Mouse (Mus musculus): ENCODE measurements around the gene Engase. TPM values are rescaled to one million over a fixed set of nuclear protein-coding genes. Genes with fewer than 3 reads are reported as not detected.

Engase gene
- polyA plus RNA-seq, 1 experiment from 2014 or later: 11.3 TPM

DNA sequence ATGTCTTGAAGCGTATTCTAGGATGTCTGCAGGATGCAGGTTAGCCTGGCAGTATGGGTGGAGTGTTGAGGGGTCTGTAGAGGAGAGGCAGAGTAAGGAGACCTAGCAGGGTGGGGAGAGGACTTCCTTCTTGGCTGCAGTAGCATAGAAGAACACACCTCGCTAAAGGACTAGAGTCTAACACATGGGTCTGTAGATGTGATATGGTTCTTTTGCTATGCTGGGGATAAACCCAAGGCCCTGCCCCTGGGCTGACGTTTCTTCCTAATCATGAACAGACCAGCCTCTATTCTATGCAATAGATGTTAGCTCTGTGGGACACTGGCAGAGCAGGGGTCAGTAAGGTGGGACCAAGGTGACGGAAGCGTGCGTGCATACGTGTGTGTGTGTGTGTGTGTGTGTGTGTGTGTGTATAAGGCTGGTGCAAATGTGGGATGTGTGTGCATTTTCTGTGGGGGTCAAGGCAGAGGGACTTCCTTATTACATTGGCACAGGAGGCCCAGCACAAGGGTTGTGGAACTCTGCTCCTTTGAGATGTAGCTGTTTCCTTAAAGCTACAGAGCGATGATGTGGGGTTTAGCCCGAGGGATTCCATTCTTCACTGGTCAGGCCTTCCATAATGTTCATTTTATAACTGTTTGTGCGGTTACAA lies 7.0 kb upstream of the Engase start:
- Histone ChIP-seq H3K4me3 (replicated peaks; ENCODE audit: low read length) (no peak overlapping the region), H3K9ac (ENCODE audit: low read length) (peak overlapping the region; percentile 36; the same call in 1 of the 2 replicates), H3K4me1 (ENCODE audit: control insufficient read depth, insufficient read depth, low read length) (peaks cover 12% of the 10 kb centered on the region), H3K4me2 (ENCODE audit: low read depth, low read length) (peak overlapping the region; percentile 5; the same call in 1 of the 2 replicates), H3K9me3 (replicated peaks; ENCODE audit: control insufficient read depth, low read length) (no peaks in the 10 kb centered on the region), H3K27ac (ENCODE audit: low read length) (peak overlapping the region; percentile 90), H3K36me3 (ENCODE audit: control insufficient read depth, insufficient read depth, low read length) (no peaks in the 10 kb centered on the region), H3K27me3 (ENCODE audit: control insufficient read depth, insufficient read depth, low read length) (no peaks in the 10 kb centered on the region)
- 65% methylated on average over 10 of the region's 10 CpGs for WGBS
- ATAC-seq (ENCODE audit: insufficient read depth, low FRiP score): peak; percentile 15; the same call in 1 of the 2 replicates

DNA sequence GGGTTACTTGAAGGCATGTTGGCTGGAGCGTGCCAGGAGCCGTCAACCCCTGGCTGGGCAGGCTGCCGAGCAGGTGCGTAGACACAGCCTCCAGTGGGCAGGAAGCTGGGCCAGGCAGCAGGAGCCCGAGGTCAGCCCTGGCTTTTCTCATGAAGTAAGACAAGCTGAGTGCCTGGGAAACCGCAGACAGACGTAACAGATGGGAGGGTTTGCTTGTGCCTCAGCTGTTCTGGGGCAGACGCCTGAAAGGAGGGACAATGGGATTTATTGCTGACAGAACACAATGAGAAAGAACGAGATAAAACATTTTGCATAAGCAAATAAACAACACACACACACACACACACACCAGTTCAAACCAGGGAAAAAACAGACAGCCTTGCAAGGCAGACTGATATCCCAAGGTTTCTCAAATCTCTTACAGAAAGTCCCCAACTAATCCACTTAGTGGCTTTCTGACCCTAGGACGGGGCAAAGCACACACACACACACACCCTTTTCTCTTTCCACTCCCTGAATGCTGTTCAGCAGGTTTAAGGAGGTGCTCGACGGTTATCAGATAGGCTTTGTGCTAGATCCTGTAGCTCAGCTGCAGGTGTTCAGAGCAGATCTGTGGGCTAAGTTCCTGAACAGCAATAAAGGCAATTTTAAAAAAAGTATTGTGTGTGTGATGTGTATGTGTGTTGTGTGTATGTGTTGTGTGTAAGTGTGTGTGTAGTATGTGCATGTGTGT lies 6.2 kb upstream of the Engase start:
- 0 out of 2 replicates have a peak overlapping the region, but pooled peaks have one; percentile 36 for H3K9ac ChIP-seq (ENCODE audit: low read length)

DNA sequence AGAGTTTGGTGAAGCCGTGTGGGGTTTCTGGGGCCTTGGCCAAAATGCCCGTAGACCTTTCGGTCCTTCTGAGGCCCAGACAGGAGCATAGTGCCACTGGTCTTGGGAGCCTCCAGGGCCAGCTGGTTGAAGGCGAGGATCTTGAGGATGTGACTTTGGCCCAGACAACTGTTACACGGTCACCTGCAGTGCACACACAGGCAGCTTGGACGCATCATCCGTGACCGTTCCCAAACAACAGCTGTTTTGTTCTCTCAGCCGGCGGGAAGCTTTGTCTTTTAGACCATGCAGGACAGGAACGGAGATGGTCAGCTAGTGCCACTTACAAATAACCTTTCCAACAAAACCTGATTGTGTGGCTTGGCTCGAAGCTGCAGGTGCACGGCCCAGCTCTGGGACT lies 5.0 kb upstream of the Engase start:
- Histone ChIP-seq H3K36me3 (ENCODE audit: control insufficient read depth, insufficient read depth, low read length) (no peaks in the 10 kb centered on the region), H3K27ac (ENCODE audit: low read length) (peak overlapping the region; percentile 31; the same call in 1 of the 2 replicates), H3K9me3 (replicated peaks; ENCODE audit: control insufficient read depth, low read length) (no peaks in the 10 kb centered on the region), H3K9ac (ENCODE audit: low read length) (no peak overlapping the region), H3K4me2 (ENCODE audit: low read depth, low read length) (no peak overlapping the region), H3K4me1 (ENCODE audit: control insufficient read depth, insufficient read depth, low read length) (peaks cover 12% of the 10 kb centered on the region), H3K4me3 (replicated peaks; ENCODE audit: low read length) (no peak overlapping the region), H3K27me3 (ENCODE audit: control insufficient read depth, insufficient read depth, low read length) (no peaks in the 10 kb centered on the region)
- 76% methylated on average over 13 of the region's 13 CpGs for WGBS
- ATAC-seq (ENCODE audit: insufficient read depth, low FRiP score): no peak

More for the DNA sequence above, 6.2 kb upstream of the Engase start:
- no peaks in the 10 kb centered on the region for H3K36me3 ChIP-seq (ENCODE audit: control insufficient read depth, insufficient read depth, low read length)
- H3K4me2 ChIP-seq (ENCODE audit: low read depth, low read length): peak overlapping the region; percentile 5; the same call in 1 of the 2 replicates
- H3K9me3 ChIP-seq (replicated peaks; ENCODE audit: control insufficient read depth, low read length): no peaks in the 10 kb centered on the region
- H3K27me3 ChIP-seq (ENCODE audit: control insufficient read depth, insufficient read depth, low read length): no peaks in the 10 kb centered on the region
- H3K4me3 ChIP-seq (replicated peaks; ENCODE audit: low read length): no peak overlapping the region
- 10% methylated on average over 12 of the region's 12 CpGs for WGBS
- ATAC-seq (ENCODE audit: insufficient read depth, low FRiP score): peak; percentile 90
- peaks cover 12% of the 10 kb centered on the region for H3K4me1 ChIP-seq (ENCODE audit: control insufficient read depth, insufficient read depth, low read length)
- peak overlapping the region; percentile 90 for H3K27ac ChIP-seq (ENCODE audit: low read length)

DNA sequence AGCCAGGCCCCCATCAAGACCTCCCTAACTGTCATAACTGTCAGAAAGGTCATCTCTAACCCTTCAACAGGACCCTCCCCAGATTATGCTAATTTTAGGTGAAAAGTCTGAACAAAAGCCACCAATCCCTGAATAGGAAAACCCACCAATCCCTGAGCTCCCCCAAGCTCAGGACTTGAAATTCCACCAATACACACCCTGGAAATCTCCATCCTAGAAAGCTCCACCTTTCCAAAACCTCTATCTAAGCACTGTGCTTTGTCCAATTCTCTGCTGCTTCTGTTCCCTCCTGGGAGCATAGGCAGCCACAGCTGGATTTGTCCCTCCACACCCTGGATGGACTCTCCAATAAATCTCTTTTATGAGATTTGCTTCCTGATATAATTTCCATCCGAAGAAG lies 3.5 kb upstream of the Engase start:
- H3K27me3 ChIP-seq (ENCODE audit: control insufficient read depth, insufficient read depth, low read length): no peaks in the 10 kb centered on the region
- no peak overlapping the region for H3K27ac ChIP-seq (ENCODE audit: low read length)
- H3K9ac ChIP-seq (ENCODE audit: low read length): no peak overlapping the region
- H3K36me3 ChIP-seq (ENCODE audit: control insufficient read depth, insufficient read depth, low read length): no peaks in the 10 kb centered on the region
- H3K4me2 ChIP-seq (ENCODE audit: low read depth, low read length): no peak overlapping the region
- H3K4me1 ChIP-seq (ENCODE audit: control insufficient read depth, insufficient read depth, low read length): peaks cover 21% of the 10 kb centered on the region
- H3K9me3 ChIP-seq (replicated peaks; ENCODE audit: control insufficient read depth, low read length): no peaks in the 10 kb centered on the region
- WGBS: 78% methylated on average over 1 of the region's 1 CpGs
- ATAC-seq (ENCODE audit: insufficient read depth, low FRiP score): no peak
- no peak overlapping the region for H3K4me3 ChIP-seq (replicated peaks; ENCODE audit: low read length)

DNA sequence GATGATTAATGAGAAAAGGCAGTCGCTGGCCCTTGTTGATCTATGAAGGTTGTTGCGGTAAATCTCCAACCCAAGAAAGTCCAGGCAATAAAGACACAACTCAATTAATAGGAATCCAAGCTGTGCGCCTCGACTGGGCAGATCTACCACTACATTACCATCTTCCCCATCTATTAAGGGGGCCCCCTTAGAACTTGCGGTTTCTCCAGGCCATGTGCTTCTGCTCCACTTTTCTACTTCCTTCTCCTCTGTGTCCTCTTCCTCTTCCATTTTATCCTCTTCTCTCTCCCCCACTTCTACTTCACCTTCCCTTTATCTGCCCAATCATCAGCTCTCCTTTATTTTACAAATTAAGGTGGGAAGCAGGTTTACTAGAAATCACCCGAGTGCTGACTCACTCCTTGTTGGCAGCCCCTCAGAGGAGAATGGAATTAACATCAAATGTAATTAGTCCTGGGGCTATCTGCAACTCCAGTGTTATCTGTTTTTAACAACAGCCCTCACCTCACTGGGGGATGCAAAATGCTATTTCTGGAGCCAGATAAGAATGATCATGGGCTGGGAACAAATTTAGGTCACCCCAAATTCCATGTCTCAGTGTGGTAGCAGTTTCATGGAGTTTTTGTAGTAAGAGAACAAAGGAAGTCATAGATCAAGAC lies 2.7 kb upstream of the Engase start:
- H3K27ac ChIP-seq (ENCODE audit: low read length): no peak overlapping the region
- no peak for ATAC-seq (ENCODE audit: insufficient read depth, low FRiP score)
- no peaks in the 10 kb centered on the region for H3K9me3 ChIP-seq (replicated peaks; ENCODE audit: control insufficient read depth, low read length)
- H3K4me2 ChIP-seq (ENCODE audit: low read depth, low read length): no peak overlapping the region
- no peak overlapping the region for H3K9ac ChIP-seq (ENCODE audit: low read length)
- H3K4me1 ChIP-seq (ENCODE audit: control insufficient read depth, insufficient read depth, low read length): peaks cover 21% of the 10 kb centered on the region
- 73% methylated on average over 6 of the region's 6 CpGs for WGBS
- H3K4me3 ChIP-seq (replicated peaks; ENCODE audit: low read length): no peak overlapping the region
- no peaks in the 10 kb centered on the region for H3K36me3 ChIP-seq (ENCODE audit: control insufficient read depth, insufficient read depth, low read length)
- no peaks in the 10 kb centered on the region for H3K27me3 ChIP-seq (ENCODE audit: control insufficient read depth, insufficient read depth, low read length)

DNA sequence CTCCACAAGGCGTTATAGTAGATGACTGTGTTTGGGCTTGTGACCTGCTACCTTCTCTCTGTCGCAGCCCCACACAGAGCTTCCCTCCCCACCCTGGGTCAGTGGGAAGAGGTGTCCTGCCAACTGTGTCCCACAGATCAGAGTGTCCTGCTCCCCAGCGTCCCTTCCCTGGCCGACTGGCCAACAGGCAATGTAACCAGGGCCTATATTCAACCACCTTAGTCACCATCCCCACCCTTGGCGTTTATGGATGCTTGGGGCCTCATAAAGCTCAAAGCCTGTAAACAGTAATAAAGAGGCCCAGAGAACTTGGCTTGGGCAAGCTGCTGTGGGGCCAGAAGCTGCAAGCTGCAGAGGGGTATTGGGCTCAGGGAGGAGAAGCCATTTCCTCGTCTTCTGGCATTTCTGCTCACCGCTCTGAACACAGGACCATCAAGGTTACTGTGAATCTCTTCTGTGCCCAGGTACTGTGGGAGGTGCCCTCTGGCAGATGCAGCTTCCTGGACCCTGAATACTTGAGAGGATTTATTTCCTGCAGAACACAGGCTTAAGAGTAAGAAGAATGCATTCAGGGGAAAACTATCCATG lies 1.0 kb upstream of the Engase start:
- 79% methylated on average over 7 of the region's 7 CpGs for WGBS
- Histone ChIP-seq H3K9ac (ENCODE audit: low read length) (no peak overlapping the region), H3K27ac (ENCODE audit: low read length) (no peak overlapping the region), H3K36me3 (ENCODE audit: control insufficient read depth, insufficient read depth, low read length) (no peaks in the 10 kb centered on the region), H3K27me3 (ENCODE audit: control insufficient read depth, insufficient read depth, low read length) (no peaks in the 10 kb centered on the region), H3K9me3 (replicated peaks; ENCODE audit: control insufficient read depth, low read length) (no peaks in the 10 kb centered on the region), H3K4me2 (ENCODE audit: low read depth, low read length) (no peak overlapping the region), H3K4me1 (ENCODE audit: control insufficient read depth, insufficient read depth, low read length) (peaks cover 14% of the 10 kb centered on the region), H3K4me3 (replicated peaks; ENCODE audit: low read length) (no peak overlapping the region)
- no peak for ATAC-seq (ENCODE audit: insufficient read depth, low FRiP score)

DNA sequence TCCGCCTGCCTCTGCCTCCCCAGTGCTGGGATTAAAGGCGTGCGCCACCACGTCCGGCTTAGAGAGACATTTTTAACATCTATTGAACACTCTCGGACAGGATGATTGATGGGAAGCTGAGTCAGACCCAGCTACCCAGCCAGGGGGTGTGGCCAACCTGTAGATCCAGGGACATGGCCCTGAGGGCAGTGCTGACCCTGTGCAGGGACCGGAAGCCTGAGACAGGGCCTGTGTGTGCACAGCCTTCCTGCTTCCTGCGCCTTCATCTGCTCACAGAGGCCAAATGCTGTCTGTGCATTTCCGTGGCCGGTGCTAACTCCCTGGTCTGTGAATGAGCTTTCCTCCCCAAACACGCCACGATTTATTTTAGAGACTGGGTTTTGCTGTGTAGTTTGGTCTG lies 3.1 kb downstream of the Engase start:
- H3K27ac ChIP-seq (ENCODE audit: low read length): 0 out of 2 replicates have a peak overlapping the region, but pooled peaks have one; percentile 9
- no peaks in the 10 kb centered on the region for H3K27me3 ChIP-seq (ENCODE audit: control insufficient read depth, insufficient read depth, low read length)
- no peak overlapping the region for H3K4me3 ChIP-seq (replicated peaks; ENCODE audit: low read length)
- no peak for ATAC-seq (ENCODE audit: insufficient read depth, low FRiP score)
- peaks cover 9% of the 10 kb centered on the region for H3K4me1 ChIP-seq (ENCODE audit: control insufficient read depth, insufficient read depth, low read length)
- H3K36me3 ChIP-seq (ENCODE audit: control insufficient read depth, insufficient read depth, low read length): no peaks in the 10 kb centered on the region; the same call in 1 of the 2 replicates
- H3K9me3 ChIP-seq (replicated peaks; ENCODE audit: control insufficient read depth, low read length): no peaks in the 10 kb centered on the region
- no peak overlapping the region for H3K9ac ChIP-seq (ENCODE audit: low read length)
- 70% methylated on average over 12 of the region's 12 CpGs for WGBS
- no peak overlapping the region for H3K4me2 ChIP-seq (ENCODE audit: low read depth, low read length)

DNA sequence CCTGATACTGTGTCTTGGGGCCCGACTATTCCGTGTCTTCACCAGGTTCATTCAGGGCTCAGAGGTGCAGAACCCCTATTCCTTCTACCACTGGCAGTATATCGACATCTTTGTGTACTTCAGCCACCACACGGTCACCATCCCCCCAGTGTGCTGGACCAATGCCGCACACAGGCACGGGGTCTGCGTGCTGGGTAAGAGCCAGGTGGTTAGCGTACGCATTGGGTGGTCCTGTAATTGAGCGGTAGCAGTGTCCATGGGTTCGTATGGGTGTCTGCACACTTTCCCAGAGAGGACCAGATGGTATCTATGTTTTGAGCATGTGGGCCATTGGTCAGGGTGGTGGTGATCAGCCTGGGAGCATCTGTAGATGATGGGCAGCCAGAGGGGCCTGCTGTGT lies 4.6 kb downstream of the Engase start:
- Histone ChIP-seq H3K4me1 (ENCODE audit: control insufficient read depth, insufficient read depth, low read length) (peaks cover 9% of the 10 kb centered on the region), H3K36me3 (ENCODE audit: control insufficient read depth, insufficient read depth, low read length) (no peaks in the 10 kb centered on the region; the same call in 1 of the 2 replicates), H3K4me2 (ENCODE audit: low read depth, low read length) (no peak overlapping the region), H3K27me3 (ENCODE audit: control insufficient read depth, insufficient read depth, low read length) (no peaks in the 10 kb centered on the region), H3K4me3 (replicated peaks; ENCODE audit: low read length) (no peak overlapping the region), H3K27ac (ENCODE audit: low read length) (no peak overlapping the region), H3K9ac (ENCODE audit: low read length) (no peak overlapping the region), H3K9me3 (replicated peaks; ENCODE audit: control insufficient read depth, low read length) (no peaks in the 10 kb centered on the region)
- no peak for ATAC-seq (ENCODE audit: insufficient read depth, low FRiP score)
- 93% methylated on average over 11 of the region's 11 CpGs for WGBS

All from stomach, embryonic 16.5 days (tissue).